Mouse (Mus musculus): ENCODE measurements around the gene Ankrd17. TPM values are rescaled to one million over a fixed set of nuclear protein-coding genes. Genes with fewer than 3 reads are reported as not detected.

Ankrd17 gene
- polyA plus RNA-seq, 1 experiment from 2014 or later, result 16.1 TPM

DNA sequence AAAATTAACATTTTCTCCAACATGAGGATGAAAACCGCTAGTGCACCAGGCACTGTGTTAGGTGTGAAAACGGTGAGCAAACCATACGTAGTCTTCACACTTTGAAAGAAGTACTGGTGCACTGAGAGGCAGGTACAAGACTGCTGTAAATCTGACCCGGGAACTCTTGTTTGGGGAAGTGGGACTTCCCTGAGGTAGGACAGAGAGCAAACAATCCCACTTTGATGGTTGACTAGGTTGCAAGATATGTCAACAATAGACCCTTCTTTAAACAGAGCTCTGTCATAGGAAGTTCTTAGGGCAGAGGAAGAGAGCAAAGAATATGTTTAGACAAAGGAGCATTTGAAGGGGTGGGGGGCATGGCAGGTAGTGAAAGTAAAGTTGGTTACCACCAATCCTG, 7.3 kb upstream of the Ankrd17 start:
- H3K9ac ChIP-seq (ENCODE audit: low read depth, low read length), result no peak overlapping the region
- 82% methylated on average over 4 of the region's 4 CpGs for WGBS
- H3K36me3 ChIP-seq (ENCODE audit: control insufficient read depth, insufficient read depth, low read length), result no peaks in the 10 kb centered on the region
- H3K27ac ChIP-seq (ENCODE audit: low read length), result no peak overlapping the region
- H3K27me3 ChIP-seq (replicated peaks; ENCODE audit: control insufficient read depth, insufficient read depth, low read length), result no peaks in the 10 kb centered on the region
- no peak overlapping the region for H3K4me2 ChIP-seq (ENCODE audit: low read depth, low read length)
- no peak for ATAC-seq
- H3K9me3 ChIP-seq (ENCODE audit: control insufficient read depth, low read length), result no peaks in the 10 kb centered on the region
- no peak overlapping the region for H3K4me3 ChIP-seq (ENCODE audit: low read length)
- H3K4me1 ChIP-seq (ENCODE audit: control insufficient read depth, insufficient read depth, low read length), result peaks cover 3% of the 10 kb centered on the region; the same call in 1 of the 2 replicates

- WGBS, result 80% methylated on average over 5 of the region's 5 CpGs
- H3K27me3 ChIP-seq (replicated peaks; ENCODE audit: control insufficient read depth, insufficient read depth, low read length), result no peaks in the 10 kb centered on the region
- H3K9ac ChIP-seq (ENCODE audit: low read depth, low read length), result no peak overlapping the region
- no peak for ATAC-seq
- H3K36me3 ChIP-seq (ENCODE audit: control insufficient read depth, insufficient read depth, low read length), result no peaks in the 10 kb centered on the region
- no peak overlapping the region for H3K27ac ChIP-seq (ENCODE audit: low read length)
- H3K4me3 ChIP-seq (ENCODE audit: low read length), result no peak overlapping the region
- no peak overlapping the region for H3K4me2 ChIP-seq (ENCODE audit: low read depth, low read length)
- no peaks in the 10 kb centered on the region for H3K9me3 ChIP-seq (ENCODE audit: control insufficient read depth, low read length)
- H3K4me1 ChIP-seq (ENCODE audit: control insufficient read depth, insufficient read depth, low read length), result peaks cover 8% of the 10 kb centered on the region
Measured at GRCm38 (mm10) chr5:90370401-90370800, 4.0 kb upstream of the Ankrd17 start.

DNA sequence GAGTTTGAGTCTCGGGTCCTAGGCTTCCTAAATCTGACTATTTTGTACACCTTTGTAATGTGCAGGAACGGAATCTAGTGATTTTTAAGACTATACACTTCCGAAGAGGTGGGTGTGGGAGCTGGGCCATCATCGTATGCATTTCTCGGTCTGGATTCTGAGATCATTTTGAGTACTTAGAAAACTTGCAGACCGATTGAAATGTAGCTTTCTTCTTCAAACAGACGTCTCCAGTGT, 608 bp upstream of the Ankrd17 start, which contains the start of gene Gm9958:
TSS of gene Gm9958 (plus strand) at position 138 of the 237 bp plus-strand sequence.
- no peaks in the 10 kb centered on the region for H3K36me3 ChIP-seq (ENCODE audit: control insufficient read depth, insufficient read depth, low read length)
- H3K4me3 ChIP-seq (ENCODE audit: low read length), result peak within 1 kb of the TSS; percentile 96
- peak within 1 kb of the TSS; percentile 99 for H3K9ac ChIP-seq (ENCODE audit: low read depth, low read length)
- peak within 1 kb of the TSS; percentile 65 for H3K4me2 ChIP-seq (ENCODE audit: low read depth, low read length)
- peak within 1 kb of the TSS; percentile 100 for H3K27ac ChIP-seq (ENCODE audit: low read length)
- H3K9me3 ChIP-seq (ENCODE audit: control insufficient read depth, low read length), result no peaks in the 10 kb centered on the region
- ATAC-seq, result no peak
- peaks cover 15% of the 10 kb centered on the region for H3K4me1 ChIP-seq (ENCODE audit: control insufficient read depth, insufficient read depth, low read length)
- 2% methylated on average over 7 of the region's 7 CpGs for WGBS
- H3K27me3 ChIP-seq (replicated peaks; ENCODE audit: control insufficient read depth, insufficient read depth, low read length), result no peaks in the 10 kb centered on the region

DNA sequence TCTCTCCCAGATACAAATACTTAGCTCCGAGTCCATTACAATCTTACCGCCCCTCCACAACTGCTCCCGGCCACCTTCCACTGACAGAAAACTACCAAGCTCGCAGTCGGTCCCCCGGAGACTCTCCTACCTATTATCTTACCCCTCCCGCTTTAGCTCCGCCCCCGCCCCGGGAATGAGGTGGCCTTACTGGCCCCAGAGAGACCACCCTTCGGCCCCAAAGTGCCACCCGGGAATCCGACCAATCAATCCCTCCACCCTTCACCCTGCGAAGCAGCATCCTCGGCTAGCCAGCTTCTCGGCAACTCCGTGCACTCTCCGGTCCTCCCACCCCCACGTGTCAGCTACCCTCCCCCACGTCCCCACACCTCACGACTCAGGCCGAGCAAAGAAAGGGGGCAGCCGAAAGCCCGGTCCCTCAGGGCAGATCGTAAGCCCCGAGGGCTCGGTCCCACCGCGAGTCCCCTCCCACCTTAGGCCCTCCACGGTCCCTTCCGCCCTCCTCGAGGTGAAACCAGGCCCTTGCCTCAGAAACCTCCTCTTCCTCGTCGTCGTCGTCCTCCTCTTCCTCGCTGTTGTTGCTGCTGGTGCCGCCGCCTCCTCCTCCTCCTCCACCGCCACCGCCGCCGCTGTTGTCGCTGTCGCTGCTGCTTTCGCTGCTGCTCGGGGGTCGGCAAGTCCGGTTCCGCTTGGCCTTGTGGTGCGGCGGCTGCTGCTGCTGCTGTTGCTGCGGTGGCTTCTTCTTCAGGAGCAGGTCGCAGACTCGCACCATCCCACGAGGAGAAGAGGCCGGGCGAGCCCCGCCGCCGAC, 1.0 kb downstream of the Ankrd17 start:
- under 1% methylated on average over 60 of the region's 61 CpGs for WGBS
- peak overlapping the region; percentile 100 for H3K27ac ChIP-seq (ENCODE audit: low read length)
- H3K4me3 ChIP-seq (ENCODE audit: low read length), result peak overlapping the region; percentile 96
- H3K27me3 ChIP-seq (replicated peaks; ENCODE audit: control insufficient read depth, insufficient read depth, low read length), result no peaks in the 10 kb centered on the region
- peak; percentile 38 for ATAC-seq
- peak overlapping the region; percentile 99 for H3K9ac ChIP-seq (ENCODE audit: low read depth, low read length)
- H3K4me1 ChIP-seq (ENCODE audit: control insufficient read depth, insufficient read depth, low read length), result peaks cover 12% of the 10 kb centered on the region
- H3K4me2 ChIP-seq (ENCODE audit: low read depth, low read length), result peak overlapping the region; percentile 57
- no peaks in the 10 kb centered on the region for H3K9me3 ChIP-seq (ENCODE audit: control insufficient read depth, low read length)
- no peaks in the 10 kb centered on the region for H3K36me3 ChIP-seq (ENCODE audit: control insufficient read depth, insufficient read depth, low read length)

- peak overlapping the region; percentile 99 for H3K9ac ChIP-seq (ENCODE audit: low read depth, low read length)
- WGBS, result 1% methylated on average over 6 of the region's 6 CpGs
- no peaks in the 10 kb centered on the region for H3K9me3 ChIP-seq (ENCODE audit: control insufficient read depth, low read length)
- no peak for ATAC-seq
- no peak overlapping the region; the same call in 1 of the 2 replicates for H3K27ac ChIP-seq (ENCODE audit: low read length)
- H3K36me3 ChIP-seq (ENCODE audit: control insufficient read depth, insufficient read depth, low read length), result no peaks in the 10 kb centered on the region
- peak overlapping the region; percentile 96 for H3K4me3 ChIP-seq (ENCODE audit: low read length)
- H3K4me2 ChIP-seq (ENCODE audit: low read depth, low read length), result peak overlapping the region; percentile 57
- peaks cover 12% of the 10 kb centered on the region for H3K4me1 ChIP-seq (ENCODE audit: control insufficient read depth, insufficient read depth, low read length)
- H3K27me3 ChIP-seq (replicated peaks; ENCODE audit: control insufficient read depth, insufficient read depth, low read length), result no peaks in the 10 kb centered on the region
Measured at GRCm38 (mm10) chr5:90364526-90364925, 1.9 kb downstream of the Ankrd17 start.

GRCm38 (mm10) chr5:90355824-90356223, 10.6 kb downstream of the Ankrd17 start:
- Histone ChIP-seq H3K9ac (ENCODE audit: low read depth, low read length) (no peak overlapping the region), H3K9me3 (ENCODE audit: control insufficient read depth, low read length) (no peaks in the 10 kb centered on the region), H3K36me3 (ENCODE audit: control insufficient read depth, insufficient read depth, low read length) (no peaks in the 10 kb centered on the region), H3K4me1 (ENCODE audit: control insufficient read depth, insufficient read depth, low read length) (no peaks in the 10 kb centered on the region), H3K4me2 (ENCODE audit: low read depth, low read length) (no peak overlapping the region), H3K27ac (ENCODE audit: low read length) (no peak overlapping the region), H3K27me3 (replicated peaks; ENCODE audit: control insufficient read depth, insufficient read depth, low read length) (no peaks in the 10 kb centered on the region), H3K4me3 (ENCODE audit: low read length) (no peak overlapping the region)
- ATAC-seq, result no peak
- 84% methylated on average over 3 of the region's 3 CpGs for WGBS

GRCm38 (mm10) chr5:90353552-90354317, 12.6 kb downstream of the Ankrd17 start:
- no peak overlapping the region for H3K4me3 ChIP-seq (ENCODE audit: low read length)
- no peaks in the 10 kb centered on the region for H3K9me3 ChIP-seq (ENCODE audit: control insufficient read depth, low read length)
- H3K27ac ChIP-seq (ENCODE audit: low read length), result no peak overlapping the region
- no peak overlapping the region for H3K9ac ChIP-seq (ENCODE audit: low read depth, low read length)
- ATAC-seq, result no peak
- no peaks in the 10 kb centered on the region for H3K36me3 ChIP-seq (ENCODE audit: control insufficient read depth, insufficient read depth, low read length)
- no peak overlapping the region for H3K4me2 ChIP-seq (ENCODE audit: low read depth, low read length)
- H3K4me1 ChIP-seq (ENCODE audit: control insufficient read depth, insufficient read depth, low read length), result no peaks in the 10 kb centered on the region
- WGBS, result 87% methylated on average over 4 of the region's 4 CpGs
- no peaks in the 10 kb centered on the region for H3K27me3 ChIP-seq (replicated peaks; ENCODE audit: control insufficient read depth, insufficient read depth, low read length)

DNA sequence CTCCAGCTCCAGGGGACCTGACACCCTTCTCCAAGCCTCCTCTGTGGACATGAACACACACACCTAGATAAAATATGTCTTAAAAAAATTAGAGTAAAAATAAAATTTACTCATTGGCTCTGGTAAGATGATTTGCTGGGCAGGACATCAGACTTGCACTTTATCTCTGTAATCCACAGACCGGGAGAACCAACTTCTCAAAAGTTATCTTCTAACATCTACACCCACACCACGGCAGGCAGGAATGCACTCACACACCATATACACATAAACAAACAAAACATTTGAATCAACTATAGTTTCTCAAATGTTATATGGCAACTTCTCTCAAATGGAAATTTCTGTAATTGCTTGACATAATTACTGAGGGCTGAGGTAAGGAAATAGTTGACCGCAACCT, 19.5 kb downstream of the Ankrd17 start:
- H3K4me2 ChIP-seq (ENCODE audit: low read depth, low read length), result no peak overlapping the region
- no peaks in the 10 kb centered on the region; the same call in 1 of the 2 replicates for H3K4me1 ChIP-seq (ENCODE audit: control insufficient read depth, insufficient read depth, low read length)
- no peak for ATAC-seq
- H3K4me3 ChIP-seq (ENCODE audit: low read length), result no peak overlapping the region
- no peak overlapping the region for H3K9ac ChIP-seq (ENCODE audit: low read depth, low read length)
- no peaks in the 10 kb centered on the region for H3K27me3 ChIP-seq (replicated peaks; ENCODE audit: control insufficient read depth, insufficient read depth, low read length)
- 91% methylated on average over 3 of the region's 3 CpGs for WGBS
- H3K9me3 ChIP-seq (ENCODE audit: control insufficient read depth, low read length), result no peaks in the 10 kb centered on the region
- H3K36me3 ChIP-seq (ENCODE audit: control insufficient read depth, insufficient read depth, low read length), result no peaks in the 10 kb centered on the region
- H3K27ac ChIP-seq (ENCODE audit: low read length), result no peak overlapping the region

- WGBS, result 63% methylated on average over 4 of the region's 4 CpGs
- no peak for ATAC-seq
- H3K36me3 ChIP-seq (ENCODE audit: control insufficient read depth, insufficient read depth, low read length), result no peaks in the 10 kb centered on the region
Measured at GRCm38 (mm10) chr5:90340847-90341246, 25.5 kb downstream of the Ankrd17 start.

More at GRCm38 (mm10) chr5:90340847-90341246, 25.5 kb downstream of the Ankrd17 start:
- Histone ChIP-seq H3K4me2 (ENCODE audit: low read depth, low read length) (no peak overlapping the region), H3K4me3 (ENCODE audit: low read length) (no peak overlapping the region), H3K4me1 (ENCODE audit: control insufficient read depth, insufficient read depth, low read length) (peaks cover 12% of the 10 kb centered on the region), H3K9me3 (ENCODE audit: control insufficient read depth, low read length) (no peaks in the 10 kb centered on the region), H3K9ac (ENCODE audit: low read depth, low read length) (no peak overlapping the region), H3K27ac (ENCODE audit: low read length) (no peak overlapping the region), H3K27me3 (replicated peaks; ENCODE audit: control insufficient read depth, insufficient read depth, low read length) (no peaks in the 10 kb centered on the region)
